Mouse (Mus musculus): ENCODE measurements at regions not wholly inside any gene's neighbourhood (a gene's known extent, or its start where the extent isn't known, plus 50 kb on each side); places are given as distances from the start of the nearest gene placed in this dataset.

GRCm38 (mm10) chr19:60051151-60051550 is 107.7 kb upstream of the Rab11fip2 start:
- intact Hi-C loops (cut with DNase I) = no loop called here
- no peak for DNase-seq (ENCODE audit: low spot score in 2 of 2)

GRCm38 (mm10) chr19:60040721-60041120 is 97.3 kb upstream of the Rab11fip2 start:
- no peak for DNase-seq (ENCODE audit: low spot score in 2 of 2)
- intact Hi-C loops (cut with DNase I) = no loop called here

GRCm38 (mm10) chr19:60032667-60033066 is 89.2 kb upstream of the Rab11fip2 start:
- no peak for DNase-seq (ENCODE audit: low spot score in 2 of 2)
- intact Hi-C loops (cut with DNase I) = no loop called here

GRCm38 (mm10) chr19:60030212-60030788 is 86.8 kb upstream of the Rab11fip2 start:
- no peak for DNase-seq (ENCODE audit: low spot score in 2 of 2)

GRCm38 (mm10) chr19:60029720-60030119 is 86.3 kb upstream of the Rab11fip2 start:
- intact Hi-C loops (cut with DNase I) = no loop called here
- no peak for DNase-seq (ENCODE audit: low spot score in 2 of 2)

More at GRCm38 (mm10) chr19:60030212-60030788, 86.8 kb upstream of the Rab11fip2 start:
- intact Hi-C loops (cut with DNase I) = no loop called here

- DNase-seq (ENCODE audit: low spot score in 2 of 2) = no peak
- intact Hi-C loops (cut with DNase I) = no loop called here
Observed at GRCm38 (mm10) chr19:60015614-60016300, 72.3 kb upstream of the Rab11fip2 start.

GRCm38 (mm10) chr19:59995557-59995956 is 52.1 kb upstream of the Rab11fip2 start:
- intact Hi-C loops (cut with DNase I) = no loop called here

More at GRCm38 (mm10) chr19:59995557-59995956, 52.1 kb upstream of the Rab11fip2 start:
- DNase-seq (ENCODE audit: low spot score in 2 of 2) = no peak
